Mouse (Mus musculus) bone marrow, adult 2 months (tissue): ENCODE data around the gene Steap3. TPM values are rescaled to one million over a fixed set of nuclear protein-coding genes. Genes with fewer than 3 reads are reported as not detected.
A peak's percentile ranks its signal among the peaks of the same experiment; 100 is the strongest.

Experiments
- H3K27ac ChIP-seq: fragments of 200-500 bp; 2 replicates; pipeline ENCODE4 v1.5.1; 2012; ENCODE audit warnings: low read depth, mild to moderate bottlenecking, control low read depth, inconsistent platforms, low read length; ENCODE audit not compliant: control insufficient read depth, poor library complexity, insufficient read depth
- H3K4me1 ChIP-seq: fragments of 200-500 bp; 2 replicates; pipeline ENCODE4 v1.6.1; 2011; ENCODE audit warnings: low read length; ENCODE audit not compliant: control insufficient read depth, insufficient read depth
- H3K4me3 ChIP-seq: fragments of 200-500 bp; replicated peaks from 2 replicates; pipeline ENCODE3; 2011; ENCODE audit warnings: mild to moderate bottlenecking, low read depth, low read length, control low read depth; ENCODE audit not compliant: control insufficient read depth
- CTCF ChIP-seq: fragments of 200-500 bp; IDR thresholded peaks from 2 replicates; pipeline ENCODE4 v1.5.1; 2011; ENCODE audit warnings: low read length, control low read depth; ENCODE audit not compliant: control insufficient read depth, insufficient read depth
- POLR2A ChIP-seq: fragments of 200-500 bp; IDR thresholded peaks from 2 replicates; pipeline ENCODE4 v1.6.1; 2011; ENCODE audit warnings: low read depth, mild to moderate bottlenecking, control low read depth, low read length, borderline replicate concordance; ENCODE audit not compliant: control insufficient read depth
- WGBS: fragments of 180-500 bp; shearing (Covaris S2); methylation state at CpG from one replicate; pipeline ENCODE4 v1.1.7; 2018; 5-methylcytosine and 5-hydroxymethylcytosine counted together
- polyA plus RNA-seq: library from polyadenylated mRNA; stranded (reverse); fragments of >200 nt; gene quantifications from 2 replicates; pipeline ENCODE4 v1.2.4, GENCODE M21; 2011; ENCODE audit warnings: low replicate concordance; ENCODE audit not compliant: missing spikeins, insufficient read depth, insufficient read length

Steap3 gene
- polyA plus RNA-seq, 1 experiment: 9.4 TPM

GRCm38 (mm10) chr1:120275224-120275623, 2.7 kb upstream of the Steap3 start:
- Histone ChIP-seq H3K4me3 (no peak overlapping the region), H3K4me1 (peaks cover 5% of the 10 kb centered on the region; the same call in 1 of the 2 replicates), H3K27ac (no peak overlapping the region)
- 78% methylated on average over 3 of the region's 3 CpGs for WGBS
- no peak for TF ChIP-seq CTCF
- no peak for TF ChIP-seq POLR2A

- WGBS: 67% methylated on average over 3 of the region's 3 CpGs
- Histone ChIP-seq H3K4me1 (peaks cover 5% of the 10 kb centered on the region; the same call in 1 of the 2 replicates), H3K4me3 (no peak overlapping the region), H3K27ac (no peak overlapping the region)
- TF ChIP-seq POLR2A (no peak), CTCF (no peak)
Observed at GRCm38 (mm10) chr1:120270882-120271281, 1.6 kb downstream of the Steap3 start.

GRCm38 (mm10) chr1:120270115-120270514, 2.4 kb downstream of the Steap3 start:
- WGBS: 71% methylated on average over 7 of the region's 7 CpGs
- TF ChIP-seq CTCF (no peak), POLR2A (no peak)
- Histone ChIP-seq H3K27ac (no peak overlapping the region), H3K4me1 (peaks cover 3% of the 10 kb centered on the region; the same call in 1 of the 2 replicates), H3K4me3 (peak overlapping the region; percentile 46)

GRCm38 (mm10) chr1:120267631-120268030, 4.9 kb downstream of the Steap3 start:
- H3K4me3 ChIP-seq: no peak overlapping the region
- no peak overlapping the region; the same call in 1 of the 2 replicates for H3K27ac ChIP-seq

GRCm38 (mm10) chr1:120266460-120266859, 6.0 kb downstream of the Steap3 start:
- H3K4me3 ChIP-seq: no peak overlapping the region
- 86% methylated on average over 4 of the region's 4 CpGs for WGBS

More at GRCm38 (mm10) chr1:120267631-120268030, 4.9 kb downstream of the Steap3 start:
- no peak for TF ChIP-seq POLR2A
- 68% methylated on average over 3 of the region's 3 CpGs for WGBS
- H3K4me1 ChIP-seq: peaks cover 4% of the 10 kb centered on the region; the same call in 1 of the 2 replicates

GRCm38 (mm10) chr1:120264861-120265686, 7.4 kb downstream of the Steap3 start:
- peak overlapping the region; percentile 57 for H3K27ac ChIP-seq
- whole genome bisulfite sequencing: under 1% methylated on average over 40 of the region's 40 CpGs
- peak overlapping the region; percentile 95 for H3K4me3 ChIP-seq
- peaks cover 3% of the 10 kb centered on the region; the same call in 1 of the 2 replicates for H3K4me1 ChIP-seq
- TF ChIP-seq CTCF (peak; percentile 1; the same call in 1 of the 2 replicates), POLR2A (peak; percentile 75; the same call in 1 of the 2 replicates)

More at GRCm38 (mm10) chr1:120266460-120266859, 6.0 kb downstream of the Steap3 start:
- Histone ChIP-seq H3K27ac (no peak overlapping the region), H3K4me1 (peaks cover 4% of the 10 kb centered on the region; the same call in 1 of the 2 replicates)
- TF ChIP-seq CTCF (no peak), POLR2A (no peak)

GRCm38 (mm10) chr1:120263226-120263625, 9.3 kb downstream of the Steap3 start:
- Histone ChIP-seq H3K4me1 (peaks cover 2% of the 10 kb centered on the region; the same call in 1 of the 2 replicates), H3K4me3 (no peak overlapping the region), H3K27ac (no peak overlapping the region)
- 82% methylated on average over 4 of the region's 4 CpGs for WGBS
- no peak for TF ChIP-seq POLR2A
- TF ChIP-seq CTCF: no peak

- TF ChIP-seq POLR2A (no peak), CTCF (no peak)
- WGBS: 97% methylated on average over 5 of the region's 5 CpGs
- peaks cover 4% of the 10 kb centered on the region for H3K4me1 ChIP-seq
- no peak overlapping the region for H3K4me3 ChIP-seq
- no peak overlapping the region for H3K27ac ChIP-seq
Observed at GRCm38 (mm10) chr1:120261166-120261565, 11.3 kb downstream of the Steap3 start.
